Mouse (Mus musculus) neural tube, embryonic 14.5 days (tissue): ENCODE data around the gene 4931417E11Rik. TPM values are rescaled to one million over a fixed set of nuclear protein-coding genes. Genes with fewer than 3 reads are reported as not detected.

Source experiments
- ATAC-seq: fragments of 200-750 bp; cut with Nextera tagmentation; 2 replicates; pipeline ENCODE4 v1.8.0; 2017; ENCODE audit warnings: low read depth, mild to moderate bottlenecking, moderate TSS enrichment, moderate library complexity
- H3K27ac ChIP-seq: fragments of 300-500 bp; sonication (generic); 2 replicates; pipeline ENCODE4 v1.5.1; 2014; ENCODE audit warnings: low read depth, mild to moderate bottlenecking, control low read depth, low read length, moderate library complexity, mixed read lengths
- H3K27me3 ChIP-seq: fragments of 300-500 bp; sonication (generic); 2 replicates; pipeline ENCODE4 v1.6.1; 2014; ENCODE audit warnings: low read length; ENCODE audit not compliant: control insufficient read depth, insufficient read depth
- H3K36me3 ChIP-seq: fragments of 300-500 bp; sonication (generic); 2 replicates; pipeline ENCODE4 v1.6.1; 2014; ENCODE audit warnings: low read length, mixed read lengths; ENCODE audit not compliant: control insufficient read depth, insufficient read depth
- H3K4me1 ChIP-seq: fragments of 300-500 bp; sonication (generic); 2 replicates; pipeline ENCODE4 v1.6.1; 2014; ENCODE audit warnings: low read length; ENCODE audit not compliant: control insufficient read depth, insufficient read depth
- H3K4me2 ChIP-seq: fragments of 300-500 bp; sonication (generic); 2 replicates; pipeline ENCODE4 v1.6.1; 2014; ENCODE audit warnings: mild to moderate bottlenecking, low read depth, low read length, control low read depth
- H3K4me3 ChIP-seq: fragments of 300-500 bp; sonication (generic); 2 replicates; pipeline ENCODE4 v1.5.1; 2014; ENCODE audit warnings: low read depth, low read length, control low read depth, mixed read lengths
- H3K9ac ChIP-seq: fragments of 300-500 bp; sonication (generic); replicated peaks from 2 replicates; pipeline ENCODE4 v1.6.1; 2014; ENCODE audit warnings: low read depth, mild to moderate bottlenecking, control low read depth, low read length, mixed read lengths
- H3K9me3 ChIP-seq: fragments of 300-500 bp; sonication (generic); 2 replicates; pipeline ENCODE4 v1.6.1; 2016; ENCODE audit warnings: low read length; ENCODE audit not compliant: control insufficient read depth
- WGBS: fragments of 180-500 bp; shearing (Covaris S2); extraction: QIAGEN DNeasy Blood & Tissue Kit; methylation state at CpG from one replicate; pipeline ENCODE4 v1.1.7; 2014; 5-methylcytosine and 5-hydroxymethylcytosine counted together
- polyA plus RNA-seq: library from polyadenylated mRNA; unstranded; fragments of >200 nt; fragmentation: Nextera tagmentation; extraction: Ambion mirVana; gene quantifications from 2 replicates; pipeline ENCODE4 v1.2.1, GENCODE M21; 2014

Gene 4931417E11Rik
- polyA plus RNA-seq, 1 experiment from 2014 or later, result not detected

GRCm38 (mm10) chr6:73433912-73434311 is 35.6 kb downstream of the 4931417E11Rik start:
- Histone ChIP-seq H3K36me3 (no peaks in the 10 kb centered on the region), H3K9ac (no peak overlapping the region), H3K4me2 (no peak overlapping the region), H3K4me3 (no peak overlapping the region), H3K27me3 (no peaks in the 10 kb centered on the region), H3K4me1 (no peaks in the 10 kb centered on the region), H3K27ac (no peak overlapping the region), H3K9me3 (no peaks in the 10 kb centered on the region)
- WGBS, result 46% methylated on average over 3 of the region's 3 CpGs
- no peak for ATAC-seq

GRCm38 (mm10) chr6:73428618-73429336 is 40.7 kb downstream of the 4931417E11Rik start:
- no peaks in the 10 kb centered on the region for H3K36me3 ChIP-seq
- 0 out of 2 replicates have a peak, but pooled peaks cover 3% of the 10 kb centered on the region for H3K4me1 ChIP-seq
- H3K9me3 ChIP-seq, result no peaks in the 10 kb centered on the region
- 27% methylated on average over 14 of the region's 14 CpGs for WGBS
- H3K27ac ChIP-seq, result no peak overlapping the region
- H3K4me2 ChIP-seq, result peak overlapping the region; percentile 7; the same call in 1 of the 2 replicates
- H3K4me3 ChIP-seq, result no peak overlapping the region
- H3K9ac ChIP-seq, result no peak overlapping the region
- peak; percentile 77 for ATAC-seq
- no peaks in the 10 kb centered on the region for H3K27me3 ChIP-seq

- 0 out of 2 replicates have a peak, but pooled peaks cover 3% of the 10 kb centered on the region for H3K4me1 ChIP-seq
- H3K9ac ChIP-seq, result no peak overlapping the region
- no peak overlapping the region for H3K27ac ChIP-seq
- 11% methylated on average over 1 of the region's 1 CpGs for WGBS
- H3K9me3 ChIP-seq, result no peaks in the 10 kb centered on the region
- H3K27me3 ChIP-seq, result no peaks in the 10 kb centered on the region
- no peaks in the 10 kb centered on the region for H3K36me3 ChIP-seq
- no peak overlapping the region for H3K4me3 ChIP-seq
- no peak for ATAC-seq
- no peak overlapping the region for H3K4me2 ChIP-seq
Observed at GRCm38 (mm10) chr6:73427273-73427812, 42.1 kb downstream of the 4931417E11Rik start.

Other genes with a start within 250 kb of the 4931417E11Rik start
- gene Dnah6, start 248.0 kb downstream of the 4931417E11Rik start, polyA plus RNA-seq, result 0.20 and 0.22 TPM in 2 replicates
- gene Suclg1, start 221.3 kb downstream of the 4931417E11Rik start, polyA plus RNA-seq, result 132 and 139 TPM in 2 replicates